Mouse (Mus musculus): ENCODE measurements around the gene Naxe. TPM values are rescaled to one million over a fixed set of nuclear protein-coding genes. Genes with fewer than 3 reads are reported as not detected.

The Naxe gene
- total and polyA plus RNA-seq, 3 experiments: 114 to 182 (median 165) TPM

- Histone ChIP-seq H3K27ac (ENCODE audit: control insufficient read depth, low read depth, low read length) (no peak overlapping the region), H3K79me2 (ENCODE audit: control insufficient read depth, insufficient read depth, low read length, poor library complexity) (peaks cover 7% of the 10 kb centered on the region), H3K4me3 (ENCODE audit: control insufficient read depth in 1 of 2, insufficient read depth in 1 of 2, low read depth in 2 of 2, low read length in 2 of 2) (no peak overlapping the region), H3K9ac (ENCODE audit: control insufficient read depth, low read depth, low read length, poor library complexity, severe bottlenecking) (no peak overlapping the region), H3K36me3 (ENCODE audit: control insufficient read depth in 1 of 2, insufficient read depth in 2 of 2, low read length in 2 of 2) (peaks cover 2 to 3% of the 10 kb centered on the region in 2 experiments), H3K4me1 (ENCODE audit: control insufficient read depth in 1 of 2, insufficient read depth in 2 of 2, low read length in 2 of 2) (peaks cover 2 to 5% of the 10 kb centered on the region in 2 experiments), H3K27me3 (ENCODE audit: control insufficient read depth in 1 of 2, insufficient read depth in 2 of 2, low read length in 2 of 2) (no peaks in the 10 kb centered on the region), H3K9me3 (replicated peaks; ENCODE audit: insufficient read depth, low read length) (no peaks in the 10 kb centered on the region)
- DNase-seq (ENCODE audit: low read depth, low spot score): peak; percentile 75
- TF ChIP-seq MYC (IDR thresholded peaks at IDR 0.05; ENCODE audit: low read depth, low read length) (peak; percentile 98), MAZ (IDR thresholded peaks at IDR 0.05; ENCODE audit: low read depth, low read length) (no peak), MAX (IDR thresholded peaks at IDR 0.05; ENCODE audit: low read length) (peak; percentile 20; the same call in 1 of the 2 replicates), ZC3H11A (IDR thresholded peaks at IDR 0.05; ENCODE audit: low read depth, low read length) (peak; percentile 72), RAD21 (IDR thresholded peaks at IDR 0.05; ENCODE audit: low read depth, low read length) (peak; percentile 68), GATA1 (IDR thresholded peaks at IDR 0.05; ENCODE audit: low read depth, low read length) (no peak), JUND (IDR thresholded peaks at IDR 0.05; ENCODE audit: low read depth, low read length) (no peak), ZNF384 (IDR thresholded peaks at IDR 0.05; ENCODE audit: low read depth, low read length) (peak; percentile 91), USF2 (IDR thresholded peaks at IDR 0.05; ENCODE audit: borderline replicate concordance in 1 of 2, insufficient read depth in 1 of 2, low read depth in 1 of 2, low read length in 2 of 2) (no peak), MXI1 (IDR thresholded peaks at IDR 0.05; ENCODE audit: low read depth, low read length) (peak; percentile 54; the same call in 1 of the 2 replicates), RCOR1 (IDR thresholded peaks at IDR 0.05; ENCODE audit: low read depth, low read length) (0 out of 2 replicates have a peak, but pooled peaks have one; percentile 12), SIN3A (IDR thresholded peaks at IDR 0.05; ENCODE audit: low read length) (0 out of 2 replicates have a peak, but pooled peaks have one; percentile 35), CTCF (IDR thresholded peaks at IDR 0.05 in 2 of 3, conservative IDR thresholded peaks at IDR 0.05 in 1 of 3; ENCODE audit: control insufficient read depth in 1 of 3, insufficient read depth in 1 of 3, low read depth in 2 of 3, low read length in 3 of 3, poor library complexity in 1 of 3, severe bottlenecking in 1 of 3) (peak; percentile 78 to 82 (median 80)), ZKSCAN1 (IDR thresholded peaks at IDR 0.05; ENCODE audit: low read depth, low read length) (no peak), POLR2AphosphoS2 (IDR thresholded peaks at IDR 0.05; ENCODE audit: low read length) (no peak), SMC3 (IDR thresholded peaks at IDR 0.05; ENCODE audit: low read depth, low read length) (peak; percentile 80)
Measured at GRCm38 (mm10) chr3:88087688-88088087, 29.4 kb upstream of the Naxe start.

DNA sequence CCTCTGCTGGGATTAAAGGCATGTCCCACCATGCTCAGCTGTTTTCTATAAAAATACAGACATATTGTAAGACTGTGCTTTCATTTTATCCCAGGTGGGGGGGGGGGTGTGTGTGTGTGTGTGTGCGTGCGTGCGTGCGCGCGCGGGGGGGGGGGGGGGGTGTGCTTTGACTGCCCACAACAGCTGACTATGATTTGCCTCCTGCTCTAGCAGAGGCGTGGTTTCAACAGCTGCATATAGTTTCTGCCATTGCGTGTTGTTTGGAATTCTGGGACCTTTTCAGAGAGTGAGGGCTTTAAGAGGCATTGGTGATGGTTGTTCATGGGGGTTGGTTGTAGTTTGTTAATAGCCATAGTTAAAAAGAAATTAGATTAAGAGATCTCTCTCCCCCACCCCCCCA is 27.2 kb upstream of the Naxe start:
- no peak for DNase-seq (ENCODE audit: low read depth, low spot score)
- no peak for TF ChIP-seq POLR2AphosphoS5 (IDR thresholded peaks at IDR 0.05; ENCODE audit: borderline replicate concordance, low read depth, low read length)
- no peak for TF ChIP-seq ZNF384 (IDR thresholded peaks at IDR 0.05; ENCODE audit: low read depth, low read length)
- TF ChIP-seq POLR2AphosphoS2 (IDR thresholded peaks at IDR 0.05; ENCODE audit: low read length): no peak
- TF ChIP-seq USF1 (IDR thresholded peaks at IDR 0.05; ENCODE audit: low read depth, low read length): no peak
- TF ChIP-seq ZC3H11A (IDR thresholded peaks at IDR 0.05; ENCODE audit: low read depth, low read length): no peak
- no peak for TF ChIP-seq HCFC1 (IDR thresholded peaks at IDR 0.05; ENCODE audit: low read depth, low read length)
- no peak for TF ChIP-seq MEF2A (IDR thresholded peaks at IDR 0.05; ENCODE audit: extremely low read depth, insufficient replicate concordance, low read depth, low read length, poor library complexity, severe bottlenecking)
- no peak for TF ChIP-seq ETS1 (IDR thresholded peaks at IDR 0.05; ENCODE audit: low read depth, low read length)
- no peak for TF ChIP-seq MYB (IDR thresholded peaks at IDR 0.05; ENCODE audit: low read depth, low read length)
- TF ChIP-seq ZKSCAN1 (IDR thresholded peaks at IDR 0.05; ENCODE audit: low read depth, low read length): no peak
- TF ChIP-seq MXI1 (IDR thresholded peaks at IDR 0.05; ENCODE audit: low read depth, low read length): no peak
- TF ChIP-seq CHD2 (IDR thresholded peaks at IDR 0.05; ENCODE audit: low read length): no peak
- TF ChIP-seq JUND (IDR thresholded peaks at IDR 0.05; ENCODE audit: low read depth, low read length): no peak
- TF ChIP-seq NELFE (IDR thresholded peaks at IDR 0.05; ENCODE audit: low read depth, low read length): no peak
- TF ChIP-seq MYC (IDR thresholded peaks at IDR 0.05; ENCODE audit: low read depth, low read length): no peak
- no peak for TF ChIP-seq TBP (IDR thresholded peaks at IDR 0.05; ENCODE audit: low read depth, low read length)
- TF ChIP-seq ZMIZ1 (IDR thresholded peaks at IDR 0.05; ENCODE audit: low read depth, low read length): no peak
- no peak for TF ChIP-seq GABPA (IDR thresholded peaks at IDR 0.05; ENCODE audit: low read depth, low read length)
- no peak for TF ChIP-seq SMC3 (IDR thresholded peaks at IDR 0.05; ENCODE audit: low read depth, low read length)
- TF ChIP-seq TCF12 (IDR thresholded peaks at IDR 0.05; ENCODE audit: low read depth, low read length): no peak
- Histone ChIP-seq H3K27ac (ENCODE audit: control insufficient read depth, low read depth, low read length) (no peak overlapping the region), H3K9me3 (replicated peaks; ENCODE audit: insufficient read depth, low read length) (no peaks in the 10 kb centered on the region), H3K4me3 (ENCODE audit: control insufficient read depth in 1 of 2, insufficient read depth in 1 of 2, low read depth in 2 of 2, low read length in 2 of 2) (no peak overlapping the region), H3K27me3 (ENCODE audit: control insufficient read depth in 1 of 2, insufficient read depth in 2 of 2, low read length in 2 of 2) (no peaks in the 10 kb centered on the region), H3K36me3 (ENCODE audit: control insufficient read depth in 1 of 2, insufficient read depth in 2 of 2, low read length in 2 of 2) (peaks cover 0 to 4% of the 10 kb centered on the region in 2 experiments; a peak in 3 of 4 replicates), H3K9ac (ENCODE audit: control insufficient read depth, low read depth, low read length, poor library complexity, severe bottlenecking) (no peak overlapping the region), H3K4me1 (ENCODE audit: control insufficient read depth in 1 of 2, insufficient read depth in 2 of 2, low read length in 2 of 2) (peaks cover 3 to 10% of the 10 kb centered on the region in 2 experiments), H3K79me2 (ENCODE audit: control insufficient read depth, insufficient read depth, low read length, poor library complexity) (peaks cover 13% of the 10 kb centered on the region)

Data from MEL (cell line).